Mouse (Mus musculus): ENCODE results near the gene Dnah6.

GRCm38 (mm10) chr6:73249049-73249422 is 27.6 kb upstream of the Dnah6 start:
- TF ChIP-seq CTCF (IDR thresholded peaks at IDR 0.05; ENCODE audit: borderline replicate concordance, extremely low read depth, insufficient read depth, insufficient read length) (no peak), POLR2A (IDR thresholded peaks at IDR 0.05; ENCODE audit: borderline replicate concordance, extremely low read depth, insufficient read depth, insufficient read length, poor library complexity, severe bottlenecking) (no peak)
